Mouse (Mus musculus) MEL (cell line): ENCODE results near the gene Vmn1r191. TPM values are rescaled to one million over a fixed set of nuclear protein-coding genes. Genes with fewer than 3 reads are reported as not detected.
"Not testable (repeated sequence)": the region's sequence is repeated elsewhere in the genome, so short reads cannot be mapped to it uniquely, and the experiment has no call there.

Source experiments
- DNase-seq: peaks from one replicate; pipeline ENCODE4 v3.0.0; 2011; ENCODE audit warnings: low read depth, low spot score
- H3K27ac ChIP-seq: 2 replicates; pipeline ENCODE4 v1.5.1; 2012; ENCODE audit warnings: low read depth, mild to moderate bottlenecking, control low read depth, low read length, moderate library complexity; ENCODE audit not compliant: control insufficient read depth
- H3K27me3 ChIP-seq, 2 experiments: fragments of 150-350 bp in 1 of 2; sonication (generic) in 1 of 2; 2 replicates each; pipeline ENCODE4 v1.6.1; 2012; ENCODE audit warnings: low read length in 2 of 2, mild to moderate bottlenecking in 2 of 2, improper control_type of control experiment in 1 of 2, moderate library complexity in 1 of 2; ENCODE audit not compliant: insufficient read depth in 2 of 2, control insufficient read depth in 1 of 2
- H3K36me3 ChIP-seq, 2 experiments: 2 replicates each; pipeline ENCODE4 v1.6.1; 2012 to 2014; ENCODE audit warnings: low read length in 2 of 2, improper control_type of control experiment in 1 of 2, inconsistent platforms in 1 of 2, mild to moderate bottlenecking in 1 of 2; ENCODE audit not compliant: insufficient read depth in 2 of 2, control insufficient read depth in 1 of 2
- H3K4me1 ChIP-seq, 2 experiments: fragments of 150-350 bp in 1 of 2; sonication (generic) in 1 of 2; 2 replicates each; pipeline ENCODE4 v1.6.1; 2012; ENCODE audit warnings: low read length in 2 of 2, improper control_type of control experiment in 1 of 2, mild to moderate bottlenecking in 1 of 2; ENCODE audit not compliant: insufficient read depth in 2 of 2, control insufficient read depth in 1 of 2
- H3K4me3 ChIP-seq, 2 experiments: fragments of 150-350 bp in 1 of 2; sonication (generic) in 1 of 2; 2 replicates each; pipeline ENCODE4 v1.5.1; 2012; ENCODE audit warnings: low read depth in 2 of 2, low read length in 2 of 2, mild to moderate bottlenecking in 2 of 2, moderate library complexity in 2 of 2, control low read depth in 1 of 2, improper control_type of control experiment in 1 of 2; ENCODE audit not compliant: control insufficient read depth in 1 of 2, insufficient read depth in 1 of 2
- H3K79me2 ChIP-seq: 2 replicates; pipeline ENCODE4 v1.6.1; 2012; ENCODE audit warnings: mild to moderate bottlenecking, low read length, moderate library complexity; ENCODE audit not compliant: control insufficient read depth, poor library complexity, insufficient read depth
- H3K9ac ChIP-seq: 2 replicates; pipeline ENCODE4 v1.6.1; 2012; ENCODE audit warnings: low read depth, mild to moderate bottlenecking, control low read depth, low read length, moderate library complexity; ENCODE audit not compliant: control insufficient read depth, poor library complexity, severe bottlenecking
- H3K9me3 ChIP-seq: fragments of 150-350 bp; sonication (generic); replicated peaks from 2 replicates; pipeline ENCODE4 v1.6.1; 2012; ENCODE audit warnings: mild to moderate bottlenecking, low read length, improper control_type of control experiment, moderate library complexity; ENCODE audit not compliant: insufficient read depth
- CHD1 ChIP-seq: IDR thresholded peaks from 2 replicates; pipeline ENCODE4 v1.6.1; 2012; ENCODE audit warnings: low read depth, mild to moderate bottlenecking, inconsistent platforms, low read length, improper control_type of control experiment
- ELF1 ChIP-seq: IDR thresholded peaks from 2 replicates; pipeline ENCODE4 v1.6.1; 2014; ENCODE audit warnings: low read depth, mild to moderate bottlenecking, inconsistent platforms, low read length, improper control_type of control experiment, moderate library complexity
- ETS1 ChIP-seq: IDR thresholded peaks from 2 replicates; pipeline ENCODE4 v1.6.1; 2012; ENCODE audit warnings: low read depth, mild to moderate bottlenecking, inconsistent platforms, low read length, improper control_type of control experiment, moderate library complexity
- GATA1 ChIP-seq: IDR thresholded peaks from 2 replicates; pipeline ENCODE4 v1.6.1; 2011; ENCODE audit warnings: low read depth, low read length, improper control_type of control experiment
- MAFK ChIP-seq: IDR thresholded peaks from 2 replicates; pipeline ENCODE4 v1.6.1; 2011; ENCODE audit warnings: low read depth, mild to moderate bottlenecking, low read length, improper control_type of control experiment, borderline replicate concordance
- MXI1 ChIP-seq: IDR thresholded peaks from 2 replicates; pipeline ENCODE4 v1.6.1; 2011; ENCODE audit warnings: mild to moderate bottlenecking, low read depth, low read length, improper control_type of control experiment
- MYC ChIP-seq: IDR thresholded peaks from 2 replicates; pipeline ENCODE4 v1.6.1; 2011; ENCODE audit warnings: low read depth, mild to moderate bottlenecking, low read length, improper control_type of control experiment, moderate library complexity
- POLR2A ChIP-seq, 2 experiments: IDR thresholded peaks; 2 replicates each; pipeline ENCODE4 v1.6.1; 2011 to 2012; ENCODE audit warnings: low read length in 2 of 2, mild to moderate bottlenecking in 2 of 2, control low read depth in 1 of 2, improper control_type of control experiment in 1 of 2, low read depth in 1 of 2, moderate library complexity in 1 of 2; ENCODE audit not compliant: control insufficient read depth in 1 of 2, insufficient read depth in 1 of 2, poor library complexity in 1 of 2
- RAD21 ChIP-seq: IDR thresholded peaks from 2 replicates; pipeline ENCODE4 v1.6.1; 2011; ENCODE audit warnings: mild to moderate bottlenecking, low read depth, low read length, improper control_type of control experiment
- SIN3A ChIP-seq: IDR thresholded peaks from 2 replicates; pipeline ENCODE4 v1.6.1; 2012; ENCODE audit warnings: low read length, improper control_type of control experiment, inconsistent platforms
- SMC3 ChIP-seq: IDR thresholded peaks from 2 replicates; pipeline ENCODE4 v1.6.1; 2011; ENCODE audit warnings: low read depth, low read length, improper control_type of control experiment
- TAL1 ChIP-seq: IDR thresholded peaks from 2 replicates; pipeline ENCODE4 v1.6.1; 2012; ENCODE audit warnings: mild to moderate bottlenecking, inconsistent platforms, low read length, moderate library complexity, mixed read lengths
- TBP ChIP-seq: IDR thresholded peaks from 2 replicates; pipeline ENCODE4 v1.8.0; 2011; ENCODE audit warnings: low read depth, low read length, improper control_type of control experiment
- ZMIZ1 ChIP-seq: IDR thresholded peaks from 2 replicates; pipeline ENCODE4 v1.6.1; 2012; ENCODE audit warnings: low read depth, mild to moderate bottlenecking, inconsistent platforms, low read length, improper control_type of control experiment, moderate library complexity
- polyA plus RNA-seq, 2 experiments: library from polyadenylated mRNA; stranded (reverse) in 1 of 2; unstranded in 1 of 2; fragments of >175 nt in 1 of 2; fragments of >200 nt in 1 of 2; gene quantifications; 2 replicates each; pipeline versions ENCODE4 v1.2.1 to v1.2.4; 2012; ENCODE audit warnings: low replicate concordance in 2 of 2, low read depth in 1 of 2; ENCODE audit not compliant: insufficient read length in 2 of 2, insufficient read depth in 1 of 2, missing spikeins in 1 of 2
- total RNA-seq: library from RNA; depleted of rRNA; stranded (reverse); fragments of 300-350 nt; gene quantifications from 2 replicates; pipeline ENCODE4 v1.2.3, GENCODE M21; 2012; rRNA removed

Gene Vmn1r191
- total RNA-seq (not detected in 2 replicates), polyA plus RNA-seq (not detected)

GRCm38 (mm10) chr13:22183869-22184268, at the start of gene Vmn1r191:
Gene Vmn1r191, minus strand, starts transcription at chr13:22183969.
- no peak within 1 kb of the TSS for H3K27ac ChIP-seq
- H3K4me3 ChIP-seq = no peak within 1 kb of the TSS
- no peaks in the 10 kb centered on the region for H3K9me3 ChIP-seq
- no peaks in the 10 kb centered on the region for H3K4me1 ChIP-seq
- no peaks in the 10 kb centered on the region for H3K79me2 ChIP-seq
- H3K9ac ChIP-seq = no peak within 1 kb of the TSS
- no peaks in the 10 kb centered on the region for H3K36me3 ChIP-seq
- DNase-seq = no peak
- TF ChIP-seq SIN3A (no peak), MYC (no peak), CHD1 (no peak), MXI1 (no peak), RAD21 (no peak)
- no peaks in the 10 kb centered on the region for H3K27me3 ChIP-seq

DNA sequence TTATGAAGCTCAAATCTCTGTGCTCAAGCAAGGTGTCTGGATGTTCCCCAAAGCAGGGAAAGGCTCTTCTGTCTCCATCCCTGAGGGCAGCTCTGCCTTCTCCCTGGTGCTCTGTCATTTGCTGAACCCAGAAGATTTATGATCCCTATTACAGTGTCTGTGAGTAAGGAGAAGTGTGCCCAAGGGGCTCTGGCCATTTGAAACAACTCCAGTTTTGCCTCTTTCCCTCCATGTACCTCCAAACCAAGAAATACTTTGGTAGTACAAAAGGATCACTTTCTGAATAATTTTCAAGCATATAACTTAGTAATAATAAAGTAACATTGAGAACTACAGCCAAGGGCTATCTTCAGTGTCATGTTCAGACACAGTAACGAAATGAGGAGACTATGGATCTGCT, 39.3 kb upstream of the Vmn1r191 start, which contains the start of gene Vmn1r193:
Vmn1r193 (minus strand) TSS at position 101 of the 400 bp plus-strand sequence.
- H3K79me2 ChIP-seq, H3K36me3 ChIP-seq, H3K4me3 ChIP-seq, H3K27me3 ChIP-seq, H3K27ac ChIP-seq, H3K9me3 ChIP-seq, DNase-seq, H3K9ac ChIP-seq, H3K4me1 ChIP-seq: not testable (repeated sequence)

DNA sequence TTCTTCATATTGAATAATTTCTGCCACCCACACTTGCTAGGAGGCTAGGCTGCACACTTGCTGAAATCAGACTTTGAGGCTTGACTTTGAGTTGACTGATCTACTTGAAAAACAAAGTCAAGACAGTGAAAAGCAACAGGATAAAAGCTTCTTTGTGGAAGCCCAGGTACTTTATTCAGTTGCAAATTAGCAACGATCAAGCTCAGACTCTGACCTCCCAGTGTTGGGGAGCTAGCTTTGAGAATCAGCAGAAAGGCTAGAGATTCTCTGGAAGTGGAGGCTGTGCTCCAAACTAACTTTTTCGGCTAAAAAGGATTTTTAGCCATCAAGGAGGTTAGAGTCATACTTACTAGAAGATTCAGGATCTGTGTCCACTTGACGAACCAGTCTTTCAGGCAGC, 9.0 kb upstream of the Vmn1r191 start:
- not testable (repeated sequence) for H3K27ac ChIP-seq, H3K36me3 ChIP-seq, DNase-seq, H3K9ac ChIP-seq, H3K79me2 ChIP-seq, H3K9me3 ChIP-seq, H3K4me3 ChIP-seq, H3K27me3 ChIP-seq, H3K4me1 ChIP-seq

DNA sequence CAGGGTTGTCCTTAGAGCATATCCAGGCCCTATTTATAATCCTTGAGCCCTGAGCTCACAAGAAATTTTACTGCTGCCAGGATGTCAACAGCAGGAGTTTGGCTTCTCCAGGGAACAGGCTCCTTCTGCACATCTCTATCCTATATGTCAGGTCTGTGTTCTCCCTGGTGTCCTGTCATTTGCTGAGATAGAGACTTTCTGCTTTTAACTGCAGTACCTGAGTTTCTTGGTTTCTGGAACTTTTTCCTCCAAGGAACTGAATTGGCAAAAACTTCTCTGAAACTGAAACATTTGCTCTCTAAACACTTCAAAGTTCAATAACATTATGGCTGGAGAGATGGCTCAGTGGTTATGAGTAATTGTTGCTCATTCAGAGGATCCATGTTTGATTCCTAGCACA, 7.3 kb upstream of the Vmn1r191 start, which contains the start of gene Vmn1r192:
Vmn1r192 (minus strand) TSS at position 101 of the 400 bp plus-strand sequence.
- no peak within 1 kb of the TSS for H3K27ac ChIP-seq
- TF ChIP-seq TBP = no peak
- no peak for TF ChIP-seq TAL1
- TF ChIP-seq SMC3 = no peak
- no peak for TF ChIP-seq ZMIZ1
- TF ChIP-seq ETS1 = no peak
- no peak for TF ChIP-seq MAFK
- no peak for TF ChIP-seq ELF1
- TF ChIP-seq GATA1 = no peak
- TF ChIP-seq POLR2A (IDR thresholded peaks at IDR 0.05; ENCODE audit: control insufficient read depth in 1 of 2, insufficient read depth in 1 of 2, low read depth in 1 of 2, low read length in 2 of 2, poor library complexity in 1 of 2) = no peak
- TF ChIP-seq, all 39 proteins: peak for 0
- no peaks in the 10 kb centered on the region for H3K79me2 ChIP-seq
- no peak within 1 kb of the TSS for H3K9ac ChIP-seq
- H3K4me1 ChIP-seq = no peaks in the 10 kb centered on the region
- H3K4me3 ChIP-seq = no peak within 1 kb of the TSS
- DNase-seq = no peak
- no peaks in the 10 kb centered on the region for H3K9me3 ChIP-seq
- H3K27me3 ChIP-seq = no peaks in the 10 kb centered on the region
- H3K36me3 ChIP-seq = no peaks in the 10 kb centered on the region
